9 mouse cellular contexts compared by ENCODE assay signal in genomic region chr5:136137658-136138274, GRCm38 (mm10). TPM values are rescaled to one million over a fixed set of nuclear protein-coding genes. Genes with fewer than 3 reads are reported as not detected.
A peak's percentile ranks its signal among the peaks of the same experiment; 100 is the strongest.
DNase-seq lines count a peak whose midpoint lies in the region; ATAC-seq lines count a peak whose summit lies in the region.
"Had no signal": no experiment of that assay in that cellular context is flagged by ENCODE, and none has a peak within 500 bp of the region (broad histone marks: within the 10 kb centered on the region; RNA-seq: fewer than 3 reads in every experiment).

No protein-coding gene starts in this region.

- peaks cover 43% of the 10 kb centered on the region for H3K36me3 ChIP-seq in midbrain, embryonic 14.5 days (ENCODE audit: control insufficient read depth, insufficient read depth, low read length)

- H3K27me3 ChIP-seq in midbrain, embryonic 14.5 days (ENCODE audit: control insufficient read depth, insufficient read depth, low read length), result no peaks in the 10 kb centered on the region
- H3K27me3 ChIP-seq: Patski had no signal

- peaks cover 13% of the 10 kb centered on the region for H3K4me1 ChIP-seq in midbrain, embryonic 14.5 days (ENCODE audit: control insufficient read depth, insufficient read depth, low read length)

- DNase-seq in adrenal gland, adult 18-20 months (ENCODE audit: low spot score in 2 of 2), result peak; percentile 37 to 54
- DNase-seq in adrenal gland, adult 8-10 months, result no peak
- peak; percentile 62 for DNase-seq in left cerebral cortex, postnatal 4 days
- no peak for DNase-seq in left cerebral cortex, postnatal 25 days (ENCODE audit: low spot score in 2 of 2)
- DNase-seq in c-Kit-positive CD71-positive TER-119-negative erythroid progenitor cells, embryonic 14.5 days (ENCODE audit: low read depth), result peak; percentile 73
- DNase-seq in kidney, postnatal 10 days, result peak; percentile 71
- peak; percentile 65 for DNase-seq in midbrain, embryonic 14.5 days
- peak; percentile 69 to 70 for DNase-seq in thymus, postnatal 36 days

- no peak overlapping the region for H3K4me3 ChIP-seq in midbrain, embryonic 14.5 days (replicated peaks; ENCODE audit: low read depth, low read length)

- no peaks in the 10 kb centered on the region for H3K9me3 ChIP-seq in midbrain, embryonic 14.5 days (ENCODE audit: control insufficient read depth, low read length)

- H3K9ac ChIP-seq in midbrain, embryonic 14.5 days (replicated peaks; ENCODE audit: low read length), result no peak overlapping the region

- intact Hi-C loops in left cerebral cortex, postnatal 4 days (cut with DNase I), result loop anchor here (5.0 kb wide), 1 partner anchor 35 kb away; the partner anchor contains the start of gene Orai2
- intact Hi-C loops in left cerebral cortex, postnatal 25 days (cut with DNase I), result loop anchor here (2.0 kb wide), 2 partner anchors 33 to 49 kb away; partner anchors contain the start of gene Orai2

- 72% methylated on average over 13 of the region's 13 CpGs for whole genome bisulfite sequencing in midbrain, embryonic 14.5 days

- no peak overlapping the region for H3K4me2 ChIP-seq in midbrain, embryonic 14.5 days (ENCODE audit: low read length)

- no peak for ATAC-seq in midbrain, embryonic 14.5 days (ENCODE audit: low FRiP score, low TSS enrichment)
- ATAC-seq: Patski had no signal

- no peak overlapping the region for H3K27ac ChIP-seq in midbrain, embryonic 14.5 days (replicated peaks; ENCODE audit: low read depth, low read length)

RNA-seq across cellular contexts. Expression of gene Alkbh4, which starts 1.8 kb away (rescaled TPM):
- 1 to 10 TPM; 8.3 to 8.5 TPM for total RNA-seq in adrenal gland, adult 18-20 months (2021)
- total RNA-seq in adrenal gland, adult 8-10 months (2022), result 10 to 100 TPM in 1 of 4 experiments, 1 to 10 TPM in 3; 8.3 to 11.1 (median 8.7) TPM
- total RNA-seq in left cerebral cortex, postnatal 4 days (2021), result 10 to 100 TPM; 10.7 to 12.8 TPM
- total RNA-seq in left cerebral cortex, postnatal 25 days (2021), result 1 to 10 TPM; 8.1 to 9.4 TPM
- polyA plus RNA-seq in midbrain, embryonic 14.5 days (2014; fragmentation: Nextera tagmentation; extraction: Ambion mirVana), result 16.8 and 20.0 TPM in 2 replicates

RNA-seq across cellular contexts. Expression of gene Lrwd1, which starts 1.9 kb away (rescaled TPM):
- 10 to 100 TPM; 11.0 to 11.4 TPM for total RNA-seq in adrenal gland, adult 18-20 months (2021)
- 10 to 100 TPM; 10.8 to 21.6 (median 14.9) TPM for total RNA-seq in adrenal gland, adult 8-10 months (2022)
- total RNA-seq in left cerebral cortex, postnatal 4 days (2021), result 10 to 100 TPM; 22.1 to 22.5 TPM
- 10 to 100 TPM; 13.3 TPM for total RNA-seq in left cerebral cortex, postnatal 25 days (2021)
- 22.7 and 24.5 TPM in 2 replicates for polyA plus RNA-seq in midbrain, embryonic 14.5 days (2014; fragmentation: Nextera tagmentation; extraction: Ambion mirVana)

RNA-seq across cellular contexts. Expression of gene Polr2j, which starts 21.3 kb away (rescaled TPM):
- 10 to 100 TPM; 70.3 to 78.0 TPM for total RNA-seq in adrenal gland, adult 18-20 months (2021)
- total RNA-seq in adrenal gland, adult 8-10 months (2022), result 10 to 100 TPM; 74.7 to 93.5 (median 85.9) TPM
- 10 to 100 TPM; 88.0 to 92.4 TPM for total RNA-seq in left cerebral cortex, postnatal 4 days (2021)
- 10 to 100 TPM; 71.5 to 83.9 TPM for total RNA-seq in left cerebral cortex, postnatal 25 days (2021)
- polyA plus RNA-seq in midbrain, embryonic 14.5 days (2014; fragmentation: Nextera tagmentation; extraction: Ambion mirVana), result 233 and 265 TPM in 2 replicates

RNA-seq across cellular contexts. Expression of gene Orai2, which starts 32.7 kb away (rescaled TPM):
- 1 to 10 TPM; 2.7 to 3.4 TPM for total RNA-seq in adrenal gland, adult 18-20 months (2021)
- total RNA-seq in adrenal gland, adult 8-10 months (2022), result 1 to 10 TPM; 2.5 to 5.7 (median 4.6) TPM
- 10 to 100 TPM; 56.5 to 58.2 TPM for total RNA-seq in left cerebral cortex, postnatal 4 days (2021)
- 10 to 100 TPM; 57.1 to 60.1 TPM for total RNA-seq in left cerebral cortex, postnatal 25 days (2021)
- polyA plus RNA-seq in midbrain, embryonic 14.5 days (2014; fragmentation: Nextera tagmentation; extraction: Ambion mirVana), result 38.2 and 46.8 TPM in 2 replicates

RNA-seq across cellular contexts. Expression of gene Rasa4, which starts 54.0 kb away (rescaled TPM):
- 10 to 100 TPM; 11.9 to 14.7 TPM for total RNA-seq in adrenal gland, adult 18-20 months (2021)
- total RNA-seq in adrenal gland, adult 8-10 months (2022), result 10 to 100 TPM; 15.0 to 39.0 (median 29.5) TPM
- 10 to 100 TPM in 1 of 2 experiments, 1 to 10 TPM in 1; 10.0 to 13.1 TPM for total RNA-seq in left cerebral cortex, postnatal 4 days (2021)
- 1 to 10 TPM; 3.5 to 5.0 TPM for total RNA-seq in left cerebral cortex, postnatal 25 days (2021)
- 16.9 and 17.1 TPM in 2 replicates for polyA plus RNA-seq in midbrain, embryonic 14.5 days (2014; fragmentation: Nextera tagmentation; extraction: Ambion mirVana)

Comparison
In these comparisons a context has a peak if more than half of its experiments do, and no peak if none do; other contexts are left out.
1. DNase-seq: peak in adrenal gland, adult 18-20 months (2 of 2), left cerebral cortex, postnatal 4 days (single experiment), c-Kit-positive CD71-positive TER-119-negative erythroid progenitor cells, embryonic 14.5 days (single experiment), kidney, postnatal 10 days (single experiment), midbrain, embryonic 14.5 days (single experiment) and thymus, postnatal 36 days (2 of 2); none in adrenal gland, adult 8-10 months (single experiment) and left cerebral cortex, postnatal 25 days (0 of 2).